Mouse (Mus musculus): ENCODE measurements around the gene Mak. TPM values are rescaled to one million over a fixed set of nuclear protein-coding genes. Genes with fewer than 3 reads are reported as not detected.
A peak's percentile ranks its signal among the peaks of the same experiment; 100 is the strongest.

Mak gene
- total and polyA plus RNA-seq, 2 experiments from 2014 or later: 1.2 to 1.3 TPM

GRCm38 (mm10) chr13:41030098-41030497 lies 49.4 kb downstream of the Mak start:
- H3K36me3 ChIP-seq (ENCODE audit: insufficient read depth, low read length): no peaks in the 10 kb centered on the region
- no peaks in the 10 kb centered on the region for H3K4me1 ChIP-seq (ENCODE audit: insufficient read depth, low read length)
- WGBS: 87% methylated on average over 5 of the region's 5 CpGs
- DNase-seq (ENCODE audit: low spot score) (no peak), ATAC-seq (no peak)
- H3K4me2 ChIP-seq (ENCODE audit: low read depth, low read length): no peak overlapping the region
- H3K27ac ChIP-seq: no peak overlapping the region
- no peaks in the 10 kb centered on the region for H3K9me3 ChIP-seq (ENCODE audit: low read length)
- no peaks in the 10 kb centered on the region for H3K27me3 ChIP-seq (ENCODE audit: insufficient read depth, low read length)
- TF ChIP-seq CTCF (IDR thresholded peaks at IDR 0.05; ENCODE audit: low read depth): no peak
- H3K9ac ChIP-seq (replicated peaks; ENCODE audit: low read length): no peak overlapping the region
- no peak overlapping the region for H3K4me3 ChIP-seq (ENCODE audit: low read length)

GRCm38 (mm10) chr13:41022099-41022498 lies 57.4 kb downstream of the Mak start:
- Histone ChIP-seq H3K4me2 (ENCODE audit: low read depth, low read length) (no peak overlapping the region), H3K9me3 (ENCODE audit: low read length) (no peaks in the 10 kb centered on the region), H3K4me1 (ENCODE audit: insufficient read depth, low read length) (peaks cover 6% of the 10 kb centered on the region), H3K4me3 (ENCODE audit: low read length) (no peak overlapping the region), H3K27ac (no peak overlapping the region), H3K27me3 (ENCODE audit: insufficient read depth, low read length) (no peaks in the 10 kb centered on the region), H3K9ac (replicated peaks; ENCODE audit: low read length) (no peak overlapping the region), H3K36me3 (ENCODE audit: insufficient read depth, low read length) (peaks cover 3% of the 10 kb centered on the region)
- WGBS: 82% methylated on average over 13 of the region's 13 CpGs
- DNase-seq (ENCODE audit: low spot score): no peak
- TF ChIP-seq CTCF (IDR thresholded peaks at IDR 0.05; ENCODE audit: low read depth): no peak
- ATAC-seq: no peak

GRCm38 (mm10) chr13:41021607-41022006 lies 57.9 kb downstream of the Mak start:
- Histone ChIP-seq H3K27ac (no peak overlapping the region), H3K9ac (replicated peaks; ENCODE audit: low read length) (no peak overlapping the region), H3K9me3 (ENCODE audit: low read length) (no peaks in the 10 kb centered on the region), H3K27me3 (ENCODE audit: insufficient read depth, low read length) (no peaks in the 10 kb centered on the region), H3K36me3 (ENCODE audit: insufficient read depth, low read length) (peaks cover 3% of the 10 kb centered on the region), H3K4me1 (ENCODE audit: insufficient read depth, low read length) (peaks cover 10% of the 10 kb centered on the region), H3K4me2 (ENCODE audit: low read depth, low read length) (no peak overlapping the region), H3K4me3 (ENCODE audit: low read length) (no peak overlapping the region)
- 88% methylated on average over 6 of the region's 6 CpGs for WGBS
- no peak for ATAC-seq
- TF ChIP-seq CTCF (IDR thresholded peaks at IDR 0.05; ENCODE audit: low read depth): no peak
- no peak for DNase-seq (ENCODE audit: low spot score)

DNA sequence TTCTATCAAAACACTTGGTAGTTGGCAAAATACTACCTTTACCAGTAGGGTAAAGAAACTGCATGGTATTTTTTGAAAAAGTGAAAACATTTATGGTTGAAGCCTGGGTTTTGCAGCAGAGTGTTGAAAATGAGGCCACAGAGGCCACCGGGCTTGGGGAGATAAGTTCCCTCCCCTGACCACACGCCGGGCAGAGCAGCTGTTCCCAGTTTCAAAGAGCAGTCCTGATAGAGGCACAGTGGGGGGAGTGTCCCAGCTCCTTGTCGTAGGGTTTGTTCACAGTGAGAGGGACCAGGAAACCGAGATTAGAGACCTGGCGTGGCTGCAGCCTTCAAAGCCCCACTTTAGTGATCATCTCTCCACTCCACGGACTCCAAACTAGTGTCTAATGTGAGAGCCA lies 59.0 kb downstream of the Mak start:
- no peak overlapping the region for H3K9ac ChIP-seq (replicated peaks; ENCODE audit: low read length)
- peaks cover 3% of the 10 kb centered on the region for H3K36me3 ChIP-seq (ENCODE audit: insufficient read depth, low read length)
- H3K4me3 ChIP-seq (ENCODE audit: low read length): no peak overlapping the region
- ATAC-seq (no peak), DNase-seq (ENCODE audit: low spot score) (no peak)
- no peak for TF ChIP-seq CTCF (IDR thresholded peaks at IDR 0.05; ENCODE audit: low read depth)
- no peaks in the 10 kb centered on the region for H3K27me3 ChIP-seq (ENCODE audit: insufficient read depth, low read length)
- H3K4me1 ChIP-seq (ENCODE audit: insufficient read depth, low read length): peaks cover 13% of the 10 kb centered on the region
- H3K4me2 ChIP-seq (ENCODE audit: low read depth, low read length): no peak overlapping the region
- no peaks in the 10 kb centered on the region for H3K9me3 ChIP-seq (ENCODE audit: low read length)
- WGBS: 78% methylated on average over 7 of the region's 7 CpGs
- H3K27ac ChIP-seq: no peak overlapping the region

DNA sequence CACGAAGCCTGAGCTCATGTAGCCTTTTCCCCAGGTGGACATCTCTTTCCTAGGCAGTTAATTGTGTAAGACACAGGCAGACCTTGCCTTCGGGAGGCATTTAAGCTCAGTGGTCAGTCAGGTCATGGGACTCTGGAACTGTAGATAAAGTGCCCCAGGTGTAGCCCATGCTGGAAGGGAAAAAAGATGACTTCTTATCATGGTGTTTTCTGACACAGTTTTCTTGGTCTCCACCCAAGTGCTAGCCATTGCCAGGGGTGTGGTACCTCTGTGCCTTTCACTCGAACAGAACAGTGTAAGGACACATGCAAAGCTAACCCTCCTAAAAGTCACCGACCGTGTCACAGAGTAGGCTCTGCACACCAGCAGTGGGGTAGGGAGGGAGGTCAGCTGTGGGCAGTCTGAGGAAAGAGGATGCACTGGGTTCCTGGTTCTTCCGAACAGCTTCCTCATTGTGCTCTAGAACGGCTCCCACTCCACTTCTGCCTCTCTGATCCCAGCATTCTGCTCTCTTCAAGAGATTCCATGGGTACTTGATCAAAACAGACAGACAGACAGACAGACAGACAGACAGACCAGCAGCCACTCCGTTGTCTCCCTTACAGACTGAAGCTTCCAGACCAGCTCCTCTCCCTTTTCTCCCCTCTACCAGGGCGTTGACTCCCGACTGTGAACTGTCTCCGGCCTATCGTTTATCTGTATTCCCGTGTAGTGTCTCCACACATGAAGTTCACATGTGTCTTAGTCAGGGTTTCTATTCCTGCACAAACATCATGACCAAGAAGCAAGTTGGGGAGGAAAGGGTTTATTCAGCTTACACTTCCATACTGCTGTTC lies 60.5 kb downstream of the Mak start:
- TF ChIP-seq CTCF (IDR thresholded peaks at IDR 0.05; ENCODE audit: low read depth): no peak
- ATAC-seq (no peak), DNase-seq (ENCODE audit: low spot score) (no peak)
- peaks cover 3% of the 10 kb centered on the region for H3K36me3 ChIP-seq (ENCODE audit: insufficient read depth, low read length)
- peaks cover 14% of the 10 kb centered on the region for H3K4me1 ChIP-seq (ENCODE audit: insufficient read depth, low read length)
- no peak overlapping the region for H3K27ac ChIP-seq
- H3K9ac ChIP-seq (replicated peaks; ENCODE audit: low read length): no peak overlapping the region
- H3K9me3 ChIP-seq (ENCODE audit: low read length): no peaks in the 10 kb centered on the region
- 96% methylated on average over 13 of the region's 13 CpGs for WGBS
- H3K4me3 ChIP-seq (ENCODE audit: low read length): no peak overlapping the region
- H3K27me3 ChIP-seq (ENCODE audit: insufficient read depth, low read length): no peaks in the 10 kb centered on the region
- H3K4me2 ChIP-seq (ENCODE audit: low read depth, low read length): no peak overlapping the region

DNA sequence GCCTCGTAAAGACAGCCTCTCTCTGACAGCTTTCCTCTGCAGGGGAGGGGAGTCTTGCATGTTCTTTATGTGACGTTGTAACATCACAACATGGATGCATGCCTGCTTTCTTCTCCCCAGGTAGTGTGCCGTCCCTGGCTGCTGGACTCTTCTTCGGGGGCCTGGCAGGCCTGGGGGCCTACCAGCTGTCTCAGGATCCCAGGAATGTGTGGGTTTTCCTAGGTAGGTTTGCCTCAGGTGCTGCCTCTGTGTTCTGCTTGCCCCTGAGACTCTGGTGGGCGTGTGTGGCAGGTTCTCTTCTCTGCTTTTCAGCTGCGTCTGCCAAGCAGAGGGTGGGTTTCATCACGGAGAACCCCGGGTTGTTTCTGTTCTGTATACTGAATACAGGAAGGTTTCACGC lies 61.3 kb downstream of the Mak start:
- no peak overlapping the region for H3K4me3 ChIP-seq (ENCODE audit: low read length)
- no peak overlapping the region for H3K9ac ChIP-seq (replicated peaks; ENCODE audit: low read length)
- H3K4me1 ChIP-seq (ENCODE audit: insufficient read depth, low read length): peaks cover 14% of the 10 kb centered on the region
- H3K4me2 ChIP-seq (ENCODE audit: low read depth, low read length): no peak overlapping the region
- 93% methylated on average over 9 of the region's 9 CpGs for WGBS
- H3K27ac ChIP-seq: no peak overlapping the region
- ATAC-seq (no peak), DNase-seq (ENCODE audit: low spot score) (no peak)
- no peaks in the 10 kb centered on the region for H3K9me3 ChIP-seq (ENCODE audit: low read length)
- H3K27me3 ChIP-seq (ENCODE audit: insufficient read depth, low read length): no peaks in the 10 kb centered on the region
- H3K36me3 ChIP-seq (ENCODE audit: insufficient read depth, low read length): peaks cover 1% of the 10 kb centered on the region
- TF ChIP-seq CTCF (IDR thresholded peaks at IDR 0.05; ENCODE audit: low read depth): no peak

- 87% methylated on average over 4 of the region's 4 CpGs for WGBS
- H3K27me3 ChIP-seq (ENCODE audit: insufficient read depth, low read length): no peaks in the 10 kb centered on the region
- no peak overlapping the region for H3K4me3 ChIP-seq (ENCODE audit: low read length)
- H3K4me2 ChIP-seq (ENCODE audit: low read depth, low read length): no peak overlapping the region
- H3K36me3 ChIP-seq (ENCODE audit: insufficient read depth, low read length): peaks cover 4% of the 10 kb centered on the region; the same call in 1 of the 2 replicates
- peaks cover 14% of the 10 kb centered on the region for H3K4me1 ChIP-seq (ENCODE audit: insufficient read depth, low read length)
- no peak overlapping the region for H3K27ac ChIP-seq
- H3K9me3 ChIP-seq (ENCODE audit: low read length): no peaks in the 10 kb centered on the region
- ATAC-seq (no peak), DNase-seq (ENCODE audit: low spot score) (no peak)
- H3K9ac ChIP-seq (replicated peaks; ENCODE audit: low read length): 0 out of 2 replicates have a peak overlapping the region, but pooled peaks have one; percentile 46
- TF ChIP-seq CTCF (IDR thresholded peaks at IDR 0.05; ENCODE audit: low read depth): no peak
Measured at GRCm38 (mm10) chr13:41017832-41018231, 61.7 kb downstream of the Mak start.
